Comparison of ENCODE assay signal across 21 mouse cellular contexts in the genomic region with DNA sequence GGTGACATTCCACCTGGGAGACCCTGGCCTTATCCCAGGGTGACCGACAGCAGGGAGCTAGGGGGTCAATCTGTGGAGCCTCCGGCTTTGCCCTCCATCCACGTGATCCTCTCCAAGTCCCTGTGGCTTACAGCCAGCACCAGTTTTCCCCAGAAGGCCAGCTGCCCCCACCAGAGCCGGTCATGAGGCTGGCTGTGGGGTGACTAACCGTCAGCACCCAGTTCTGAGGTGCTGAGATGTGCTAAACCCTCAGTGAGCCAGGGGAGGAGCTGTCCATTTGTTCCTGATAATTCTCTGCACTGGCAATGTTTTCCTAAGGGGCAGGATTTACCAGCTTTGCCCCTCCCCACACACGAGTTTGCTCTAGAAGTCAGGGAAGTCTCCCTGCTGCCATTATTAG. TPM values are rescaled to one million over a fixed set of nuclear protein-coding genes. Genes with fewer than 3 reads are reported as not detected.
DNase-seq lines count a peak whose midpoint lies in the region; ATAC-seq and TF ChIP-seq lines count a peak whose summit lies in the region.
"Had no signal": no experiment of that assay in that cellular context is flagged by ENCODE, and none has a peak within 500 bp of the region (broad histone marks: within the 10 kb centered on the region; RNA-seq: fewer than 3 reads in every experiment).

No protein-coding gene starts in this region.

- H3K36me3 ChIP-seq in heart, embryonic 16.5 days (ENCODE audit: control insufficient read depth, insufficient read depth), result no peaks in the 10 kb centered on the region
- H3K36me3 ChIP-seq in heart, embryonic 12.5 days, result no peaks in the 10 kb centered on the region
- no peaks in the 10 kb centered on the region for H3K36me3 ChIP-seq in stomach, postnatal 0 days (ENCODE audit: control insufficient read depth, insufficient read depth, low read length)
- no peaks in the 10 kb centered on the region for H3K36me3 ChIP-seq in forebrain, embryonic 13.5 days (ENCODE audit: poor library complexity, severe bottlenecking)
- H3K36me3 ChIP-seq: hindbrain, embryonic 12.5 days; kidney, embryonic 15.5 days had no signal

- DNase-seq in kidney, postnatal 36 days, result peak; percentile 6 to 22
- no peak for DNase-seq in kidney, postnatal 4 days
- peak; percentile 46 for DNase-seq in stomach, postnatal 0 days (ENCODE audit: low spot score)
- DNase-seq: adrenal gland, postnatal 14 days; cerebellum, adult 9-10 months; gastrocnemius, postnatal 10 days; layer of hippocampus, postnatal 36 days; lung, embryonic 14.5 days; lung, postnatal 36 days; midbrain, embryonic 14.5 days; thymus, adult 2 months; thymus, postnatal 4 days had no signal

- ATAC-seq in heart, embryonic 16.5 days (replicated peaks; ENCODE audit: extremely low read depth, insufficient read depth, low FRiP score), result peak; percentile 78
- no peak for ATAC-seq in heart, embryonic 12.5 days (ENCODE audit: insufficient number of reproducible peaks, low FRiP score)
- peak; percentile 77; the same call in 1 of the 2 replicates for ATAC-seq in stomach, postnatal 0 days (ENCODE audit: low FRiP score, low TSS enrichment)
- no peak for ATAC-seq in forebrain, embryonic 13.5 days
- ATAC-seq: forebrain, embryonic 14.5 days had no signal

- 23% methylated on average over 6 of the region's 6 CpGs for WGBS in heart, embryonic 16.5 days
- 31% methylated on average over 6 of the region's 6 CpGs for WGBS in heart, embryonic 12.5 days
- 49% methylated on average over 6 of the region's 6 CpGs for WGBS in stomach, postnatal 0 days
- 71% methylated on average over 6 of the region's 6 CpGs for WGBS in forebrain, embryonic 13.5 days

- no peak for TF ChIP-seq EP300 in stomach, postnatal 0 days (optimal IDR thresholded peaks at IDR 0.05)

- TF ChIP-seq POLR2A in bone marrow macrophage, adult 2 months (IDR thresholded peaks at IDR 0.05; ENCODE audit: borderline replicate concordance, low read depth, low read length), result no peak

- no peak overlapping the region for H3K4me3 ChIP-seq in heart, embryonic 16.5 days (ENCODE audit: low read length)
- H3K4me3 ChIP-seq in heart, embryonic 12.5 days, result no peak overlapping the region
- H3K4me3 ChIP-seq in bone marrow macrophage, adult 2 months (ENCODE audit: insufficient read depth, low read length), result no peak overlapping the region
- no peak overlapping the region for H3K4me3 ChIP-seq in stomach, postnatal 0 days (ENCODE audit: low read depth, low read length)
- no peak overlapping the region for H3K4me3 ChIP-seq in forebrain, embryonic 13.5 days
- H3K4me3 ChIP-seq: hindbrain, embryonic 12.5 days; kidney, embryonic 15.5 days; layer of hippocampus, adult 2 months had no signal

- H3K27me3 ChIP-seq in heart, embryonic 16.5 days (ENCODE audit: control insufficient read depth, insufficient read depth, low read length), result no peaks in the 10 kb centered on the region
- no peaks in the 10 kb centered on the region for H3K27me3 ChIP-seq in heart, embryonic 12.5 days (replicated peaks)
- H3K27me3 ChIP-seq in stomach, postnatal 0 days (ENCODE audit: control insufficient read depth, insufficient read depth, low read length), result no peaks in the 10 kb centered on the region
- no peaks in the 10 kb centered on the region for H3K27me3 ChIP-seq in forebrain, embryonic 13.5 days
- H3K27me3 ChIP-seq: hindbrain, embryonic 12.5 days; kidney, embryonic 15.5 days had no signal

- H3K9ac ChIP-seq in heart, embryonic 16.5 days (ENCODE audit: low read length), result no peak overlapping the region
- H3K9ac ChIP-seq in heart, embryonic 12.5 days, result no peak overlapping the region
- no peak overlapping the region for H3K9ac ChIP-seq in stomach, postnatal 0 days (ENCODE audit: low read length)
- no peak overlapping the region for H3K9ac ChIP-seq in forebrain, embryonic 13.5 days
- H3K9ac ChIP-seq: hindbrain, embryonic 12.5 days; kidney, embryonic 15.5 days; lung, embryonic 14.5 days had no signal

- peaks cover 9% of the 10 kb centered on the region for H3K4me1 ChIP-seq in heart, embryonic 16.5 days (ENCODE audit: control insufficient read depth, insufficient read depth, low read length)
- peaks cover 33% of the 10 kb centered on the region for H3K4me1 ChIP-seq in heart, embryonic 12.5 days (replicated peaks)
- H3K4me1 ChIP-seq in bone marrow macrophage, adult 2 months (ENCODE audit: control insufficient read depth, insufficient read depth, low read length), result peaks cover 34% of the 10 kb centered on the region
- no peaks in the 10 kb centered on the region for H3K4me1 ChIP-seq in stomach, postnatal 0 days (replicated peaks; ENCODE audit: control insufficient read depth, insufficient read depth)
- no peaks in the 10 kb centered on the region for H3K4me1 ChIP-seq in forebrain, embryonic 13.5 days
- H3K4me1 ChIP-seq: hindbrain, embryonic 12.5 days; kidney, embryonic 15.5 days had no signal

- TF ChIP-seq CTCF in bone marrow macrophage, adult 2 months (IDR thresholded peaks at IDR 0.05; ENCODE audit: low read depth, low read length), result peak; percentile 12; the same call in 1 of the 2 replicates
- no peak for TF ChIP-seq CTCF in stomach, postnatal 0 days (IDR thresholded peaks at IDR 0.05; ENCODE audit: low read depth)

- H3K9me3 ChIP-seq in heart, embryonic 16.5 days (replicated peaks; ENCODE audit: control insufficient read depth, low read length), result peaks cover 9% of the 10 kb centered on the region; the same call in 1 of the 2 replicates
- H3K9me3 ChIP-seq in heart, embryonic 12.5 days (replicated peaks), result 0 out of 2 replicates have a peak, but pooled peaks cover 4% of the 10 kb centered on the region
- no peaks in the 10 kb centered on the region for H3K9me3 ChIP-seq in stomach, postnatal 0 days (ENCODE audit: control insufficient read depth, low read length)
- H3K9me3 ChIP-seq in forebrain, embryonic 13.5 days (replicated peaks), result no peaks in the 10 kb centered on the region
- H3K9me3 ChIP-seq: hindbrain, embryonic 12.5 days; kidney, embryonic 15.5 days had no signal

- H3K4me2 ChIP-seq in heart, embryonic 16.5 days (ENCODE audit: low read depth, low read length), result no peak overlapping the region
- H3K4me2 ChIP-seq in heart, embryonic 12.5 days, result no peak overlapping the region
- no peak overlapping the region for H3K4me2 ChIP-seq in stomach, postnatal 0 days (replicated peaks; ENCODE audit: low read depth)
- H3K4me2 ChIP-seq in forebrain, embryonic 13.5 days, result no peak overlapping the region
- H3K4me2 ChIP-seq: hindbrain, embryonic 12.5 days; kidney, embryonic 15.5 days; liver, embryonic 11.5 days; lung, embryonic 14.5 days had no signal

- H3K27ac ChIP-seq in heart, embryonic 16.5 days (ENCODE audit: low read length), result peak overlapping the region; percentile 46; the same call in 1 of the 2 replicates
- no peak overlapping the region for H3K27ac ChIP-seq in heart, embryonic 12.5 days (ENCODE audit: poor library complexity, severe bottlenecking)
- H3K27ac ChIP-seq in bone marrow macrophage, adult 2 months (ENCODE audit: insufficient read depth, low read depth, low read length), result peak overlapping the region; percentile 91
- H3K27ac ChIP-seq in stomach, postnatal 0 days (replicated peaks), result no peak overlapping the region
- H3K27ac ChIP-seq in forebrain, embryonic 13.5 days, result no peak overlapping the region
- H3K27ac ChIP-seq: hindbrain, embryonic 12.5 days; kidney, embryonic 15.5 days; layer of hippocampus, adult 2 months had no signal

RNA-seq across cellular contexts. Expression of gene Tfrc, which starts 40.3 kb away (rescaled TPM):
- polyA plus RNA-seq in heart, embryonic 16.5 days (2015; fragmentation: Nextera tagmentation; extraction: Ambion mirVana), result 49.2 and 53.8 TPM in 2 replicates
- 52.5 and 58.2 TPM in 2 replicates for polyA plus RNA-seq in heart, embryonic 12.5 days (2016; fragmentation: Nextera tagmentation; extraction: Ambion mirVana)
- 45.0 and 47.0 TPM in 2 replicates for polyA plus RNA-seq in bone marrow macrophage, adult 2 months (2012; ENCODE audit: insufficient read depth, insufficient read length, missing spikeins)
- 45.6 and 50.0 TPM in 2 replicates for polyA plus RNA-seq in stomach, postnatal 0 days (2015; fragmentation: Nextera tagmentation; extraction: Ambion mirVana)
- polyA plus RNA-seq in forebrain, embryonic 13.5 days (2015; fragmentation: Nextera tagmentation; extraction: Ambion mirVana), result 32.0 and 42.1 TPM in 2 replicates

Comparison
In these comparisons a context has a peak if more than half of its experiments do, and no peak if none do; other contexts are left out.
1. ATAC-seq: peak in heart, embryonic 16.5 days (single experiment) and stomach, postnatal 0 days (single experiment); none in heart, embryonic 12.5 days (single experiment) and forebrain, embryonic 13.5 days (single experiment).
2. H3K27ac ChIP-seq: peak in heart, embryonic 16.5 days (single experiment) and bone marrow macrophage, adult 2 months (single experiment); none in heart, embryonic 12.5 days (single experiment), stomach, postnatal 0 days (single experiment) and forebrain, embryonic 13.5 days (single experiment).
3. DNase-seq: peak in kidney, postnatal 36 days (2 of 2) and stomach, postnatal 0 days (single experiment); none in kidney, postnatal 4 days (0 of 2).